Mouse (Mus musculus) spleen, embryonic (tissue): ENCODE measurements around the gene Gm20547.
"Not testable (repeated sequence)": the region's sequence is repeated elsewhere in the genome, so short reads cannot be mapped to it uniquely, and the experiment has no call there.

ENCODE experiments used
- CTCF ChIA-PET: fragments of 350-600 bp; sonication (Branson Sonifier 250); formaldehyde crosslinking; loops from one replicate; lab custom pipeline; 2022; lab: Charles Lee

Gene Gm20547

GRCm38 (mm10) chr17:34881683-34882310 is at the start of gene Gm20547:
TSS of gene Gm20547 (minus strand) at chr17:34882042.
- CTCF ChIA-PET, result interaction anchor here (0.7 kb wide), 2 partner anchors 335 to 1011 kb away, joined by 5 to 6 read pairs; no protein-coding TSS in a partner anchor

- CTCF ChIA-PET, result interaction anchor here (0.7 kb wide), 1 partner anchor 17 kb away, joined by 3 read pairs; no protein-coding TSS in a partner anchor
Observed at GRCm38 (mm10) chr17:34931061-34931734, 49.4 kb upstream of the Gm20547 start, which contains the start of gene Neu1. TSS of gene Neu1 (plus strand) at chr17:34931253.

GRCm38 (mm10) chr17:34928841-34929240 is 47.0 kb upstream of the Gm20547 start:
- CTCF ChIA-PET, result no interaction called here

- CTCF ChIA-PET, result no interaction called here
Observed at GRCm38 (mm10) chr17:34927306-34928019, 45.6 kb upstream of the Gm20547 start.

- CTCF ChIA-PET, result interaction anchor here (0.6 to 1.0 kb wide), 4 partner anchors 8 to 279 kb away, joined by 3 to 5 read pairs (median 3); no protein-coding TSS in a partner anchor
Observed at GRCm38 (mm10) chr17:34924258-34924657, 42.4 kb upstream of the Gm20547 start.

- CTCF ChIA-PET, result no interaction called here
Observed at GRCm38 (mm10) chr17:34922939-34923338, 41.1 kb upstream of the Gm20547 start.

GRCm38 (mm10) chr17:34917188-34917587 is 35.3 kb upstream of the Gm20547 start:
- CTCF ChIA-PET, result no interaction called here

- CTCF ChIA-PET, result interaction anchor here (0.5 to 1.2 kb wide), 2 partner anchors 8 to 46 kb away, joined by 3 to 9 read pairs; no protein-coding TSS in a partner anchor
Observed at GRCm38 (mm10) chr17:34916316-34916715, 34.5 kb upstream of the Gm20547 start.

- CTCF ChIA-PET, result interaction anchor here (1.2 kb wide), 1 partner anchor 9 kb away, joined by 3 read pairs; no protein-coding TSS in a partner anchor
Observed at GRCm38 (mm10) chr17:34915410-34915831, 33.6 kb upstream of the Gm20547 start.

GRCm38 (mm10) chr17:34913930-34914665 is 32.3 kb upstream of the Gm20547 start, which contains the start of gene Slc44a4:
TSS of gene Slc44a4 (plus strand) at chr17:34914466.
- CTCF ChIA-PET, result no interaction called here

GRCm38 (mm10) chr17:34911945-34912351 is 30.1 kb upstream of the Gm20547 start:
- CTCF ChIA-PET, result interaction anchor here (0.6 to 1.8 kb wide), 4 partner anchors 14 to 1194 kb away, joined by 3 to 7 read pairs (median 4); partner anchors contain the start of genes C2 and Cfb

- CTCF ChIA-PET, result interaction anchor here (0.5 to 1.8 kb wide), 2 partner anchors 32 to 54 kb away, joined by 3 to 7 read pairs; no protein-coding TSS in a partner anchor
Observed at GRCm38 (mm10) chr17:34910982-34911381, 29.1 kb upstream of the Gm20547 start.

- CTCF ChIA-PET, result no interaction called here
Observed at GRCm38 (mm10) chr17:34902895-34903294, 21.1 kb upstream of the Gm20547 start.

- CTCF ChIA-PET, result interaction anchor here (0.6 to 0.7 kb wide), 2 partner anchors 64 to 353 kb away, joined by 3 to 4 read pairs; no protein-coding TSS in a partner anchor
Observed at GRCm38 (mm10) chr17:34901948-34902347, 20.1 kb upstream of the Gm20547 start.

- CTCF ChIA-PET, result not testable (repeated sequence)
Observed at GRCm38 (mm10) chr17:34900826-34901225, 19.0 kb upstream of the Gm20547 start.

- CTCF ChIA-PET, result interaction anchor here (0.7 kb wide), 1 partner anchor 48 kb away, joined by 18 read pairs; no protein-coding TSS in a partner anchor
Observed at GRCm38 (mm10) chr17:34899890-34900243, 18.0 kb upstream of the Gm20547 start.

GRCm38 (mm10) chr17:34899053-34899889 is 17.4 kb upstream of the Gm20547 start:
- CTCF ChIA-PET, result interaction anchor here (0.5 to 0.6 kb wide), 2 partner anchors 8 to 29 kb away, joined by 4 read pairs; no protein-coding TSS in a partner anchor

- CTCF ChIA-PET, result interaction anchor here (0.6 kb wide), 1 partner anchor 28 kb away, joined by 4 read pairs; no protein-coding TSS in a partner anchor
Observed at GRCm38 (mm10) chr17:34898706-34899052, 16.8 kb upstream of the Gm20547 start.

- CTCF ChIA-PET, result interaction anchor here (1.5 kb wide), 1 partner anchor 15 kb away, joined by 6 read pairs; no protein-coding TSS in a partner anchor
Observed at GRCm38 (mm10) chr17:34898160-34898586, 16.3 kb upstream of the Gm20547 start, which contains the start of the genes C2 and Ehmt2. TSS of gene C2 (minus strand) at chr17:34898265. TSS of gene Ehmt2 (plus strand) at chr17:34898469.
